Mouse (Mus musculus) bone marrow macrophage, adult 2 months (primary cell): ENCODE measurements around the gene Tnrc18.

ENCODE experiments used
- CTCF ChIP-seq: IDR thresholded peaks from 2 replicates; pipeline ENCODE4 v1.5.1; 2012; ENCODE audit warnings: low read depth, mild to moderate bottlenecking, low read length, moderate library complexity
- POLR2A ChIP-seq: IDR thresholded peaks from 2 replicates; pipeline ENCODE4 v1.6.1; 2012; ENCODE audit warnings: mild to moderate bottlenecking, low read depth, low read length, borderline replicate concordance

- TF ChIP-seq POLR2A (no peak), CTCF (no peak)
Observed at GRCm38 (mm10) chr5:142716056-142716455, 101.4 kb downstream of the Tnrc18 start.
